In the genomic region with DNA sequence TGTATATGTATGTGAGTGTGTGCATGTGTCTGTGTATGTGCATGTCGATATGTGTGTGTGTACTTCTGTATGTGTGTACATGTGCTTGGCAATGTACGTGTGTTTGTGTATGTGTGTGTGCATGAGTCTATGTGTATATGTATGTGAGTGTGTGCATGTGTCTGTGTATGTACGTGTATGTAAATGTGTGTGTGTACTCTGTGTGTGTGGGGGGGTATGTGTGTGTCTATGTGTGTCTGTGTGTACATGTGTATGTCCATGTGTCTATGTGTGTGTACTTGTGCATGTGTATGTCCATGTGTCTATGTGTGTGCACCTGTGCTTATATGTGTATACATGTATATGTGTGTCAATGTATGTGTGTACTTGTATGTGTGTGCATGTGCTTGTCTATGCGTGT, we compare ENCODE assay signal across 24 mouse cellular contexts. TPM values are rescaled to one million over a fixed set of nuclear protein-coding genes. Genes with fewer than 3 reads are reported as not detected.
A peak's percentile ranks its signal among the peaks of the same experiment; 100 is the strongest.
DNase-seq lines count a peak whose midpoint lies in the region; ATAC-seq and TF ChIP-seq lines count a peak whose summit lies in the region.
"Had no signal": no experiment of that assay in that cellular context is flagged by ENCODE, and none has a peak within 500 bp of the region (broad histone marks: within the 10 kb centered on the region; RNA-seq: fewer than 3 reads in every experiment).

No protein-coding gene starts in this region.

- H3K79me2 ChIP-seq in liver, adult 2 months (ENCODE audit: control insufficient read depth, insufficient read depth, low read length), result peaks cover 18% of the 10 kb centered on the region; the same call in 1 of the 2 replicates

- no peaks in the 10 kb centered on the region for H3K27me3 ChIP-seq in forebrain, embryonic 15.5 days
- no peaks in the 10 kb centered on the region for H3K27me3 ChIP-seq in forebrain, embryonic 12.5 days
- H3K27me3 ChIP-seq in liver, adult 2 months (ENCODE audit: control insufficient read depth, insufficient read depth, low read length), result no peaks in the 10 kb centered on the region
- H3K27me3 ChIP-seq in liver, postnatal 0 days (ENCODE audit: insufficient read depth, low read length), result no peaks in the 10 kb centered on the region
- no peaks in the 10 kb centered on the region for H3K27me3 ChIP-seq in midbrain, embryonic 13.5 days
- H3K27me3 ChIP-seq in midbrain, embryonic 15.5 days (replicated peaks), result no peaks in the 10 kb centered on the region
- H3K27me3 ChIP-seq in midbrain, embryonic 16.5 days (ENCODE audit: control insufficient read depth, insufficient read depth, low read depth, low read length), result no peaks in the 10 kb centered on the region
- H3K27me3 ChIP-seq: heart, embryonic 15.5 days; kidney, embryonic 15.5 days; Patski had no signal

- no peaks in the 10 kb centered on the region for H3K9me3 ChIP-seq in forebrain, embryonic 15.5 days
- H3K9me3 ChIP-seq in forebrain, embryonic 12.5 days, result no peaks in the 10 kb centered on the region
- H3K9me3 ChIP-seq in liver, postnatal 0 days (ENCODE audit: low read length), result no peaks in the 10 kb centered on the region
- no peaks in the 10 kb centered on the region for H3K9me3 ChIP-seq in midbrain, embryonic 13.5 days
- H3K9me3 ChIP-seq in midbrain, embryonic 15.5 days, result no peaks in the 10 kb centered on the region
- H3K9me3 ChIP-seq in midbrain, embryonic 16.5 days (replicated peaks; ENCODE audit: control insufficient read depth, low read length, poor library complexity, severe bottlenecking), result no peaks in the 10 kb centered on the region
- H3K9me3 ChIP-seq: heart, embryonic 15.5 days; kidney, embryonic 15.5 days; limb, embryonic 12.5 days had no signal

- no peak overlapping the region for H3K4me2 ChIP-seq in forebrain, embryonic 15.5 days (replicated peaks)
- no peak overlapping the region for H3K4me2 ChIP-seq in forebrain, embryonic 12.5 days
- H3K4me2 ChIP-seq in liver, postnatal 0 days (ENCODE audit: low read depth, low read length), result no peak overlapping the region
- H3K4me2 ChIP-seq in midbrain, embryonic 13.5 days (replicated peaks), result no peak overlapping the region
- no peak overlapping the region for H3K4me2 ChIP-seq in midbrain, embryonic 15.5 days
- no peak overlapping the region for H3K4me2 ChIP-seq in midbrain, embryonic 16.5 days (ENCODE audit: low read length)
- H3K4me2 ChIP-seq: heart, embryonic 15.5 days; hindbrain, embryonic 14.5 days; kidney, embryonic 15.5 days; limb, embryonic 12.5 days had no signal

- no peaks in the 10 kb centered on the region for H3K36me3 ChIP-seq in forebrain, embryonic 15.5 days
- no peaks in the 10 kb centered on the region for H3K36me3 ChIP-seq in forebrain, embryonic 12.5 days (replicated peaks)
- H3K36me3 ChIP-seq in liver, adult 2 months (ENCODE audit: control insufficient read depth, insufficient read depth, low read length), result peaks cover 19% of the 10 kb centered on the region
- H3K36me3 ChIP-seq in liver, postnatal 0 days (replicated peaks; ENCODE audit: insufficient read depth, low read length), result peaks cover 39% of the 10 kb centered on the region
- H3K36me3 ChIP-seq in midbrain, embryonic 13.5 days, result no peaks in the 10 kb centered on the region
- H3K36me3 ChIP-seq in midbrain, embryonic 15.5 days (replicated peaks), result no peaks in the 10 kb centered on the region
- no peaks in the 10 kb centered on the region for H3K36me3 ChIP-seq in midbrain, embryonic 16.5 days (ENCODE audit: control insufficient read depth, insufficient read depth, low read length)
- H3K36me3 ChIP-seq: heart, embryonic 15.5 days had no signal

- peak; percentile 21; the same call in 1 of the 2 replicates for ATAC-seq in forebrain, embryonic 15.5 days (replicated peaks)
- no peak for ATAC-seq in forebrain, embryonic 12.5 days (ENCODE audit: low FRiP score)
- ATAC-seq in liver, postnatal 0 days, result no peak
- ATAC-seq in midbrain, embryonic 13.5 days, result peak; percentile 24; the same call in 1 of the 2 replicates
- no peak for ATAC-seq in midbrain, embryonic 15.5 days (replicated peaks)
- ATAC-seq in midbrain, embryonic 16.5 days, result peak; percentile 20; the same call in 1 of the 2 replicates
- ATAC-seq: forebrain, postnatal 0 days; Patski had no signal

- peak; percentile 21 for DNase-seq in liver, adult 2 months (ENCODE audit: extremely low read depth, low read depth, low spot score)
- DNase-seq in liver, postnatal 0 days, result no peak
- no peak for DNase-seq in urinary bladder, postnatal 14 days (ENCODE audit: low spot score)
- DNase-seq: adrenal gland, postnatal 10 days; cerebellum, adult 8-10 months; cerebellum, postnatal 36 days; forebrain, postnatal 0 days; kidney, adult 18-20 months; kidney, postnatal 25 days; lung, postnatal 36 days; retina, postnatal 1 day; right cerebral cortex, postnatal 14 days; thymus, postnatal 14 days had no signal

- no peak for TF ChIP-seq EP300 in liver, postnatal 0 days (IDR thresholded peaks at IDR 0.05; ENCODE audit: low read depth)

- 97% methylated on average over 4 of the region's 4 CpGs for WGBS in forebrain, embryonic 15.5 days
- 93% methylated on average over 4 of the region's 4 CpGs for WGBS in forebrain, embryonic 12.5 days
- WGBS in liver, adult 2 months, result 98% methylated on average over 4 of the region's 4 CpGs
- 96% methylated on average over 4 of the region's 4 CpGs for WGBS in liver, postnatal 0 days (ENCODE audit: insufficient replicate concordance)
- WGBS in midbrain, embryonic 13.5 days, result 96% methylated on average over 4 of the region's 4 CpGs
- WGBS in midbrain, embryonic 15.5 days, result 95% methylated on average over 4 of the region's 4 CpGs
- WGBS in midbrain, embryonic 16.5 days, result 95% methylated on average over 4 of the region's 4 CpGs

- TF ChIP-seq POLR2A in liver, adult 2 months (IDR thresholded peaks at IDR 0.05; ENCODE audit: extremely low read depth, insufficient read depth, low read length), result no peak

- no peak overlapping the region for H3K27ac ChIP-seq in forebrain, embryonic 15.5 days (replicated peaks)
- H3K27ac ChIP-seq in forebrain, embryonic 12.5 days, result no peak overlapping the region
- no peak overlapping the region for H3K27ac ChIP-seq in liver, adult 2 months (replicated peaks; ENCODE audit: insufficient read depth, low read depth, low read length)
- H3K27ac ChIP-seq in liver, postnatal 0 days (ENCODE audit: low read depth), result no peak overlapping the region
- no peak overlapping the region for H3K27ac ChIP-seq in midbrain, embryonic 13.5 days
- no peak overlapping the region for H3K27ac ChIP-seq in midbrain, embryonic 15.5 days
- H3K27ac ChIP-seq in midbrain, embryonic 16.5 days (ENCODE audit: low read length), result no peak overlapping the region
- H3K27ac ChIP-seq: heart, embryonic 15.5 days; hindbrain, embryonic 14.5 days; kidney, embryonic 15.5 days; left cerebral cortex, adult 2 months; limb, embryonic 12.5 days had no signal

- H3K4me3 ChIP-seq in forebrain, embryonic 15.5 days, result no peak overlapping the region
- H3K4me3 ChIP-seq in forebrain, embryonic 12.5 days (replicated peaks), result no peak overlapping the region
- no peak overlapping the region for H3K4me3 ChIP-seq in liver, adult 2 months (ENCODE audit: insufficient read depth, low read depth, low read length)
- no peak overlapping the region for H3K4me3 ChIP-seq in liver, postnatal 0 days (ENCODE audit: low read depth, low read length)
- no peak overlapping the region for H3K4me3 ChIP-seq in midbrain, embryonic 13.5 days (replicated peaks)
- no peak overlapping the region for H3K4me3 ChIP-seq in midbrain, embryonic 15.5 days
- no peak overlapping the region for H3K4me3 ChIP-seq in midbrain, embryonic 16.5 days (ENCODE audit: low read depth, low read length)
- H3K4me3 ChIP-seq: heart, embryonic 15.5 days; kidney, embryonic 15.5 days; left cerebral cortex, adult 2 months; limb, embryonic 12.5 days had no signal

- no peak for TF ChIP-seq CTCF in liver, adult 2 months (IDR thresholded peaks at IDR 0.05; ENCODE audit: low read depth, low read length)
- TF ChIP-seq CTCF in liver, postnatal 0 days (IDR thresholded peaks at IDR 0.05; ENCODE audit: low read depth), result no peak

- no peaks in the 10 kb centered on the region for H3K4me1 ChIP-seq in forebrain, embryonic 15.5 days
- H3K4me1 ChIP-seq in forebrain, embryonic 12.5 days, result peaks cover 7% of the 10 kb centered on the region
- peaks cover 16% of the 10 kb centered on the region for H3K4me1 ChIP-seq in liver, adult 2 months (ENCODE audit: control insufficient read depth, insufficient read depth, low read length)
- H3K4me1 ChIP-seq in liver, postnatal 0 days (ENCODE audit: insufficient read depth), result peaks cover 6% of the 10 kb centered on the region; the same call in 1 of the 2 replicates
- H3K4me1 ChIP-seq in midbrain, embryonic 13.5 days (replicated peaks), result peaks cover 10% of the 10 kb centered on the region; the same call in 1 of the 2 replicates
- H3K4me1 ChIP-seq in midbrain, embryonic 15.5 days, result no peaks in the 10 kb centered on the region
- no peaks in the 10 kb centered on the region for H3K4me1 ChIP-seq in midbrain, embryonic 16.5 days (ENCODE audit: control insufficient read depth, insufficient read depth, low read length)
- H3K4me1 ChIP-seq: kidney, embryonic 15.5 days had no signal

- no peak overlapping the region for H3K9ac ChIP-seq in forebrain, embryonic 15.5 days (replicated peaks)
- H3K9ac ChIP-seq in forebrain, embryonic 12.5 days, result no peak overlapping the region
- no peak overlapping the region; the same call in 1 of the 2 replicates for H3K9ac ChIP-seq in liver, adult 2 months (ENCODE audit: low read depth, low read length)
- H3K9ac ChIP-seq in liver, postnatal 0 days (replicated peaks), result no peak overlapping the region
- H3K9ac ChIP-seq in midbrain, embryonic 13.5 days (replicated peaks), result no peak overlapping the region
- H3K9ac ChIP-seq in midbrain, embryonic 15.5 days, result no peak overlapping the region
- H3K9ac ChIP-seq in midbrain, embryonic 16.5 days (ENCODE audit: low read depth, low read length), result no peak overlapping the region
- H3K9ac ChIP-seq: forebrain, postnatal 0 days; heart, embryonic 15.5 days; hindbrain, embryonic 14.5 days; kidney, embryonic 15.5 days; limb, embryonic 12.5 days had no signal

RNA-seq across cellular contexts. Expression of a gene that starts 15.2 kb away (rescaled TPM):
- polyA plus RNA-seq in forebrain, embryonic 15.5 days (2015; fragmentation: Nextera tagmentation; extraction: Ambion mirVana), result 2.9 and 3.2 TPM in 2 replicates
- polyA plus RNA-seq in forebrain, embryonic 12.5 days (2016; fragmentation: Nextera tagmentation; extraction: Ambion mirVana), result 1.8 and 1.9 TPM in 2 replicates
- 161 and 171 TPM in 2 replicates for total RNA-seq in liver, adult 2 months (2014; rRNA removed)
- 45.4 and 53.7 TPM in 2 replicates for polyA plus RNA-seq in liver, adult 2 months (2012; rRNA removed)
- 13.2 and 15.2 TPM in 2 replicates for polyA plus RNA-seq in liver, postnatal 0 days (2015; fragmentation: Nextera tagmentation; extraction: Ambion mirVana)
- 2.2 and 2.8 TPM in 2 replicates for polyA plus RNA-seq in midbrain, embryonic 13.5 days (2015; fragmentation: Nextera tagmentation; extraction: Ambion mirVana)
- 5.0 and 5.3 TPM in 2 replicates for polyA plus RNA-seq in midbrain, embryonic 15.5 days (2015; fragmentation: Nextera tagmentation; extraction: Ambion mirVana)
- polyA plus RNA-seq in midbrain, embryonic 16.5 days (2015; fragmentation: Nextera tagmentation; extraction: Ambion mirVana), result 4.0 and 4.7 TPM in 2 replicates

Comparison
In these comparisons a context has a peak if more than half of its experiments do, and no peak if none do; other contexts are left out.
1. ATAC-seq: peak in forebrain, embryonic 15.5 days (single experiment), midbrain, embryonic 13.5 days (single experiment) and midbrain, embryonic 16.5 days (single experiment); none in forebrain, embryonic 12.5 days (single experiment), liver, postnatal 0 days (single experiment) and midbrain, embryonic 15.5 days (single experiment).